Mouse (Mus musculus): Measurements from ENCODE around the gene Fxyd7. TPM values are rescaled to one million over a fixed set of nuclear protein-coding genes. Genes with fewer than 3 reads are reported as not detected.

Gene Fxyd7
- polyA plus RNA-seq, 2 experiments: 14.9 to 16.2 TPM

DNA sequence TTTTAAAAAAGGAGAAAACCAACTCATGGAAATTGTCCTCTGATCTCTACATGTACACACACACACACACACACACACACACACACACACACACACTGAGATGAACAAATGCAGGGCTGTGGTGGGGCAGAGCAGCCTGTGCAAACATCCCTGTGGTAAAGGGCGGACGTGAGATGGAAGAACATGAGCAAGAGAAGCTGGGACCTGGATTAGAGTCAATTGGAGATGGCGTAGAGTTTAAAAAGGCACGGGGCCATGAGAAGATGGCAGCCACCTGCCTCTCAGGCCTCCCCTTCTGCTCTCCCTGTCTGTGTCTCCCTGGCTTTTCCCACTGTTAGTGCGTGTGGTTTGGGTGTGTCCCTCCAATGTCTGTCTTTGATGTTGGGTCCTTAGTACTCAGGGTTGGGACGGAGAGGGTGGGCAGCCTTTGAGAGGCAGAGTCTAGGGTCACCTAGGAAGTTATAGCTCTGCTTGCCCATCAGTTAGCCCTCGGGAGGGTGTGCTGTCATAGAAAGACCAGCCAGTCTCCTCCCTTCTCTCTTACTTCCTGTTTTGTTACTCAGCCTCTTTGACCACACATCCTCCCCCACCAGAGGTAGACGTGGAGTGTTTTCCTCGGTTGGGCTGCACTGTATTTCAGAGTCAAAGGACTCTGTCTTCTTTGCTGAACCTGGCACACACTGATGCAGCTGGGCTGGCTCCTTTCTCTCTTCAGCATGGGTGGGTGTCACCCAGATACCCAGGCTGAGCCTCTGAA is 17.7 kb downstream of the Fxyd7 start:
- no peak for TF ChIP-seq POLR2A (IDR thresholded peaks at IDR 0.05; ENCODE audit: borderline replicate concordance, extremely low read depth, insufficient read depth, insufficient read length)
- Histone ChIP-seq H3K27me3 (ENCODE audit: control insufficient read depth, insufficient read depth, low read length) (no peaks in the 10 kb centered on the region), H3K9me3 (ENCODE audit: control insufficient read depth, low read length) (no peaks in the 10 kb centered on the region), H3K36me3 (ENCODE audit: control insufficient read depth, insufficient read depth, low read length) (no peaks in the 10 kb centered on the region), H3K4me2 (replicated peaks; ENCODE audit: low read depth, low read length, severe bottlenecking) (no peak overlapping the region), H3K27ac (replicated peaks; ENCODE audit: low read depth, low read length) (no peak overlapping the region), H3K9ac (ENCODE audit: low read depth, low read length, severe bottlenecking) (no peak overlapping the region), H3K4me3 (replicated peaks; ENCODE audit: low read length) (no peak overlapping the region), H3K4me1 (ENCODE audit: control insufficient read depth, insufficient read depth, low read length) (no peaks in the 10 kb centered on the region; the same call in 1 of the 2 replicates)
- 59% methylated on average over 9 of the region's 9 CpGs for WGBS
- ATAC-seq (ENCODE audit: low FRiP score, low read depth) (no peak), DNase-seq (ENCODE audit: low spot score) (no peak)

DNA sequence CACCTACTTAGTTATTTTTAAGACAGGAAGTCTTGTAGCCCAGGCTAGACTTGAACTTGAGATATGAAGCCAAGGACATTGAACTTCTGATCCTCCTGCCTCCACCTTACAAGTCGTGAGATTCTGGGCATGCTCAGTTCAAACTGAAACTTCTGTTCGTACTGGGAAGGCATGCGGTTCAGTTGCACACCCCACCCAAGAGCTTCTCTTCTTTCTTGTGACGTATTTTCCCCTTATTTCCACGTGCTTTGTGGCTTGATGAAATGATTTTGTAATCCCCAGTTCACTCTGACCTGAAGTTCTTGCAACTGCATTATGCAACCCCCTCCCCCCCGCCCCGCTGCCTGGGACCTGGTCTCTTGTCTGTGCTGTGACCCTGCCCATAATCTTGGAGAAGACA is 19.5 kb downstream of the Fxyd7 start:
- no peaks in the 10 kb centered on the region for H3K27me3 ChIP-seq (ENCODE audit: control insufficient read depth, insufficient read depth, low read length)
- DNase-seq (ENCODE audit: low spot score) (no peak), ATAC-seq (ENCODE audit: low FRiP score, low read depth) (no peak)
- H3K9ac ChIP-seq (ENCODE audit: low read depth, low read length, severe bottlenecking): no peak overlapping the region
- WGBS: 80% methylated on average over 7 of the region's 7 CpGs
- no peak overlapping the region for H3K4me2 ChIP-seq (replicated peaks; ENCODE audit: low read depth, low read length, severe bottlenecking)
- no peaks in the 10 kb centered on the region for H3K9me3 ChIP-seq (ENCODE audit: control insufficient read depth, low read length)
- no peaks in the 10 kb centered on the region for H3K36me3 ChIP-seq (ENCODE audit: control insufficient read depth, insufficient read depth, low read length)
- no peak overlapping the region for H3K27ac ChIP-seq (replicated peaks; ENCODE audit: low read depth, low read length)
- TF ChIP-seq POLR2A (IDR thresholded peaks at IDR 0.05; ENCODE audit: borderline replicate concordance, extremely low read depth, insufficient read depth, insufficient read length): no peak
- no peak overlapping the region for H3K4me3 ChIP-seq (replicated peaks; ENCODE audit: low read length)
- H3K4me1 ChIP-seq (ENCODE audit: control insufficient read depth, insufficient read depth, low read length): no peaks in the 10 kb centered on the region; the same call in 1 of the 2 replicates

DNA sequence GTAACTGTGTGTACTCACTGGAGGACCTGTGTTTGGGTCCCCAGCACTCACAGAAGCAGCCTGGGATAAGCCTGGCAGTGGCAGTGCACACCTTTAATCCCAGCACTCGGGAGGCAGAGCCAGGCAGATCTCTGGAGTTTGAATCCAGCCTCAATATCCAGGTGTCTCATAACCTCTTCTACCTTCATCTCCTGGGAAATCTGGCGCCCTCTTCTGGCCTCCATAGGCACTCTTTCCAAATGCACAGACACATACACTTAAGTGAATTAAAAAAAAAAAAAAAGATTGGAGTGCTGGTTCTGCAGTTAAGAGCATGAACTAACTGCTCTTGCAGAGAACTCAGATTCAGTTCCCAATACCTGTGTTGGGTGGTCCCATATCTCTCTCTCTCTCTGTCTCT is 20.6 kb downstream of the Fxyd7 start:
- no peak for TF ChIP-seq POLR2A (IDR thresholded peaks at IDR 0.05; ENCODE audit: borderline replicate concordance, extremely low read depth, insufficient read depth, insufficient read length)
- no peaks in the 10 kb centered on the region for H3K9me3 ChIP-seq (ENCODE audit: control insufficient read depth, low read length)
- H3K27me3 ChIP-seq (ENCODE audit: control insufficient read depth, insufficient read depth, low read length): no peaks in the 10 kb centered on the region
- DNase-seq (ENCODE audit: low spot score) (no peak), ATAC-seq (ENCODE audit: low FRiP score, low read depth) (no peak)
- H3K9ac ChIP-seq (ENCODE audit: low read depth, low read length, severe bottlenecking): no peak overlapping the region
- no peak overlapping the region for H3K27ac ChIP-seq (replicated peaks; ENCODE audit: low read depth, low read length)
- 70% methylated on average over 2 of the region's 2 CpGs for WGBS
- no peaks in the 10 kb centered on the region for H3K36me3 ChIP-seq (ENCODE audit: control insufficient read depth, insufficient read depth, low read length)
- no peaks in the 10 kb centered on the region; the same call in 1 of the 2 replicates for H3K4me1 ChIP-seq (ENCODE audit: control insufficient read depth, insufficient read depth, low read length)
- no peak overlapping the region for H3K4me3 ChIP-seq (replicated peaks; ENCODE audit: low read length)
- H3K4me2 ChIP-seq (replicated peaks; ENCODE audit: low read depth, low read length, severe bottlenecking): no peak overlapping the region

DNA sequence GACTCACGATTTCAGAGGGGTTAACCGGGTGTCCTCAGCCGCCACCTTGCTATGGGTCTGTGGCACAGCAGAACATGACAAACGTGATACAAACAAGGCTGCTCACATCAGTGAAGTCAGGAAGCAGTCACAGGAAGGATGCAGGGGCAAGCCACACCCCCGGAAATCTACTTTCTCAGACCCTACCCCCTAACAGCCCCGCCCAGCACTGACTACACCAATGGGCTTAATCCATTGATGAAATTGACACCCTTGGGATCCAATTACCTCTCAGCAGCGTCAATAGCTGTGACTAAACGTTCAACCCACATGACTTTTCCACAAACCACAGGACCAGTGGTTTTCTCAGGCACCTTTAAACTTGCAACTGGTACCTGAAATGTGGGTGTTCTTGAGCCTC is 22.7 kb downstream of the Fxyd7 start:
- Histone ChIP-seq H3K36me3 (ENCODE audit: control insufficient read depth, insufficient read depth, low read length) (no peaks in the 10 kb centered on the region), H3K4me1 (ENCODE audit: control insufficient read depth, insufficient read depth, low read length) (no peaks in the 10 kb centered on the region), H3K27me3 (ENCODE audit: control insufficient read depth, insufficient read depth, low read length) (no peaks in the 10 kb centered on the region), H3K4me2 (replicated peaks; ENCODE audit: low read depth, low read length, severe bottlenecking) (no peak overlapping the region), H3K4me3 (replicated peaks; ENCODE audit: low read length) (no peak overlapping the region), H3K9me3 (ENCODE audit: control insufficient read depth, low read length) (no peaks in the 10 kb centered on the region), H3K27ac (replicated peaks; ENCODE audit: low read depth, low read length) (no peak overlapping the region), H3K9ac (ENCODE audit: low read depth, low read length, severe bottlenecking) (no peak overlapping the region)
- no peak for ATAC-seq (ENCODE audit: low FRiP score, low read depth)
- no peak for TF ChIP-seq POLR2A (IDR thresholded peaks at IDR 0.05; ENCODE audit: borderline replicate concordance, extremely low read depth, insufficient read depth, insufficient read length)
- 72% methylated on average over 8 of the region's 8 CpGs for WGBS
- no peak for DNase-seq (ENCODE audit: low spot score)

DNA sequence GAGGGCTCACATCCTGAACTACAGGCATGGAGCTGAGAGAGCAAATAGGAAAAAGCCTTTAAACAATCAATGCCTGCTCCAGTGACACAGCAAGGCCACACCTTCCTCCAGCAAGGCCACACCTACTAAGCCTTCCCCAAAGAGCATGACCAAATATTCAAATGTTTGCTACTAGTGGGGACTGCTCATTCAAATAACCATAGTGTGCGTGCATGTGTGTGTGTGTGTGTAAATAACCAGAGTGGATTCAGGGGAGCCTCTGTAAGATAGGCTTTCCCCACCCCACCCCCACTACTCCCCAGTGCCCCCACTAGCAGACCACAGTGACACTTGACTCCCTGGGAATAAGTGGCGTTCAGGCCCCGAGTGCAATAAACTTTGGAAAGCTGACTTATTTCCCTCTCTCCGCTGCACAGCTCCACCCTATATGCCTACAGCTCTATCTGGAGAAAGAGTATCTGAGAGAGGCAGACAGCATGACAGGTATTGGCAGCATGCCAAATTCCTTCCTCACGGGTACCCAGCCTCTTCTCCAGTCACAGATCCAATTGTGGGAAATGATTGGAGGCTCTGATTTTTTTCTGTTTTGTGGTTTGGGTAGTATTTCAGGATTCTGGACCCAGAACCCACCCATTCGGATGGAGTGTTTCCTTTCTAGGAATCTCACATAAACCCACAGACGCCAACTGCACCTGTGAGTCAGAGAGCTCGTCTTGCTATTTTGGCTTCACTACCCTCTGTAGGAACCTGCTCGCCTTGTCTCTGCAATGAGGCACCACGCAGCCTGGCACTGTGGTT is 34.0 kb downstream of the Fxyd7 start:
- peak; percentile 84 for DNase-seq (ENCODE audit: low spot score)
- H3K27me3 ChIP-seq (ENCODE audit: control insufficient read depth, insufficient read depth, low read length): no peaks in the 10 kb centered on the region
- H3K4me1 ChIP-seq (ENCODE audit: control insufficient read depth, insufficient read depth, low read length): peaks cover 5% of the 10 kb centered on the region; the same call in 1 of the 2 replicates
- H3K27ac ChIP-seq (replicated peaks; ENCODE audit: low read depth, low read length): peak overlapping the region; percentile 8; the same call in 1 of the 2 replicates
- no peak for TF ChIP-seq POLR2A (IDR thresholded peaks at IDR 0.05; ENCODE audit: borderline replicate concordance, extremely low read depth, insufficient read depth, insufficient read length)
- H3K36me3 ChIP-seq (ENCODE audit: control insufficient read depth, insufficient read depth, low read length): no peaks in the 10 kb centered on the region
- peak; percentile 76; the same call in 1 of the 2 replicates for ATAC-seq (ENCODE audit: low FRiP score, low read depth)
- no peaks in the 10 kb centered on the region for H3K9me3 ChIP-seq (ENCODE audit: control insufficient read depth, low read length)
- no peak overlapping the region for H3K4me3 ChIP-seq (replicated peaks; ENCODE audit: low read length)
- H3K9ac ChIP-seq (ENCODE audit: low read depth, low read length, severe bottlenecking): no peak overlapping the region
- no peak overlapping the region for H3K4me2 ChIP-seq (replicated peaks; ENCODE audit: low read depth, low read length, severe bottlenecking)
- WGBS: 29% methylated on average over 10 of the region's 10 CpGs

Measured in limb, embryonic 14.5 days (tissue).